Comparison of ENCODE assay signal across 21 mouse cellular contexts in the genomic region with DNA sequence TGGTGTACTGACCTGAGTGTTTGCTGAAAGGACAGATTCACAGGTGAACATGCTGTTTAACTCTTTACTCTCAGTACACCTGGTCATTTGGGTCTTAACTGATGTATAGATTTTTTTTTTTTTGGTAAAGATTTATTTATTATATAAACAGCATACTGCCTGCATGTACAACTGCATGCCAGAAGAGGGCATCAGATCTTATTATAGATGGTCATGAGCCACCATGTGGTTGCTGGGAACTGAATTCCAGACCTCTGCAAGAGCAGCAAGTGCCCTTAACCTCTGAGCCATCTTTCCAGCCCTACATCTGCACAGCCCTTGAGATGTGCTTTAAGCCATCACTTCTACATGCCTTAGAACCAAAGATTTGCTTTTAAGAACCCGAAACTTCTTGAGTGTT. TPM values are rescaled to one million over a fixed set of nuclear protein-coding genes. Genes with fewer than 3 reads are reported as not detected.
DNase-seq lines count a peak whose midpoint lies in the region; ATAC-seq and TF ChIP-seq lines count a peak whose summit lies in the region.
"Had no signal": no experiment of that assay in that cellular context is flagged by ENCODE, and none has a peak within 500 bp of the region (broad histone marks: within the 10 kb centered on the region; RNA-seq: fewer than 3 reads in every experiment).

No protein-coding gene starts in this region.

- 97% methylated on average over 1 of the region's 1 CpGs for WGBS in intestine, postnatal 0 days
- WGBS in intestine, embryonic 15.5 days = 95% methylated on average over 1 of the region's 1 CpGs
- 88% methylated on average over 1 of the region's 1 CpGs for WGBS in lung, embryonic 14.5 days

- no peak overlapping the region for H3K4me3 ChIP-seq in intestine, postnatal 0 days (ENCODE audit: low read depth, low read length)
- H3K4me3 ChIP-seq in intestine, embryonic 15.5 days (replicated peaks) = no peak overlapping the region
- H3K4me3 ChIP-seq in lung, embryonic 14.5 days (ENCODE audit: low read depth, low read length) = no peak overlapping the region
- H3K4me3 ChIP-seq: embryonic facial prominence, embryonic 13.5 days; hindbrain, embryonic 13.5 days; liver, embryonic 13.5 days; neural tube, embryonic 12.5 days had no signal

- no peak overlapping the region for H3K9ac ChIP-seq in intestine, postnatal 0 days (ENCODE audit: low read depth, low read length)
- no peak overlapping the region for H3K9ac ChIP-seq in intestine, embryonic 15.5 days
- no peak overlapping the region for H3K9ac ChIP-seq in lung, embryonic 14.5 days
- H3K9ac ChIP-seq: embryonic facial prominence, embryonic 13.5 days; hindbrain, embryonic 13.5 days; liver, embryonic 13.5 days; neural tube, embryonic 12.5 days had no signal

- H3K27me3 ChIP-seq in intestine, postnatal 0 days (replicated peaks; ENCODE audit: control insufficient read depth, insufficient read depth, low read length) = no peaks in the 10 kb centered on the region
- H3K27me3 ChIP-seq in intestine, embryonic 15.5 days (replicated peaks) = no peaks in the 10 kb centered on the region
- no peaks in the 10 kb centered on the region for H3K27me3 ChIP-seq in lung, embryonic 14.5 days (ENCODE audit: insufficient read depth, low read length)
- H3K27me3 ChIP-seq: embryonic facial prominence, embryonic 13.5 days; hindbrain, embryonic 13.5 days; liver, embryonic 13.5 days; neural tube, embryonic 12.5 days had no signal

- H3K4me2 ChIP-seq in intestine, postnatal 0 days (replicated peaks; ENCODE audit: low read depth) = no peak overlapping the region
- no peak overlapping the region for H3K4me2 ChIP-seq in intestine, embryonic 15.5 days (replicated peaks)
- no peak overlapping the region for H3K4me2 ChIP-seq in lung, embryonic 14.5 days
- H3K4me2 ChIP-seq: embryonic facial prominence, embryonic 13.5 days; hindbrain, embryonic 13.5 days; liver, embryonic 13.5 days; neural tube, embryonic 12.5 days had no signal

- no peaks in the 10 kb centered on the region for H3K4me1 ChIP-seq in intestine, postnatal 0 days (replicated peaks; ENCODE audit: control insufficient read depth, insufficient read depth, low read length)
- no peaks in the 10 kb centered on the region for H3K4me1 ChIP-seq in intestine, embryonic 15.5 days (replicated peaks)
- H3K4me1 ChIP-seq in lung, embryonic 14.5 days (ENCODE audit: insufficient read depth) = no peaks in the 10 kb centered on the region
- H3K4me1 ChIP-seq: embryonic facial prominence, embryonic 13.5 days; hindbrain, embryonic 13.5 days had no signal

- DNase-seq in lung, embryonic 14.5 days = no peak
- DNase-seq in lung, postnatal 4 days = no peak
- peak; percentile 45 for DNase-seq in ES-CJ7 (ENCODE audit: low read depth, low spot score)
- DNase-seq in induced T-regulatory cell, adult 2 months (ENCODE audit: low read depth) = peak; percentile 7
- DNase-seq in cerebellum, adult 18-20 months = no peak
- DNase-seq in retina, postnatal 1 day = no peak
- DNase-seq: adrenal gland, postnatal 25 days; cerebellum, adult 8-10 months; gastrocnemius, postnatal 14 days; kidney, adult 11 months; kidney, postnatal 36 days; liver, embryonic 13.5 days; lung, postnatal 14 days; right cerebral cortex, postnatal 14 days; thymus, postnatal 4 days had no signal

- H3K27ac ChIP-seq in intestine, postnatal 0 days (ENCODE audit: low read depth, low read length) = no peak overlapping the region
- no peak overlapping the region for H3K27ac ChIP-seq in intestine, embryonic 15.5 days
- no peak overlapping the region for H3K27ac ChIP-seq in lung, embryonic 14.5 days (ENCODE audit: low read depth)
- H3K27ac ChIP-seq: embryonic facial prominence, embryonic 13.5 days; hindbrain, embryonic 13.5 days; liver, embryonic 13.5 days; neural tube, embryonic 12.5 days had no signal

- H3K9me3 ChIP-seq in intestine, postnatal 0 days (ENCODE audit: control insufficient read depth) = no peaks in the 10 kb centered on the region
- no peaks in the 10 kb centered on the region for H3K9me3 ChIP-seq in intestine, embryonic 15.5 days
- H3K9me3 ChIP-seq in lung, embryonic 14.5 days (ENCODE audit: low read depth, low read length) = no peaks in the 10 kb centered on the region
- H3K9me3 ChIP-seq: embryonic facial prominence, embryonic 13.5 days; hindbrain, embryonic 13.5 days; liver, embryonic 13.5 days; neural tube, embryonic 12.5 days had no signal

- TF ChIP-seq CTCF in intestine, postnatal 0 days (IDR thresholded peaks at IDR 0.05; ENCODE audit: low read depth) = peak; percentile 35; the same call in 1 of the 2 replicates
- peak; percentile 27; the same call in 1 of the 2 replicates for TF ChIP-seq CTCF in lung, embryonic 14.5 days (IDR thresholded peaks at IDR 0.05; ENCODE audit: low read depth)

- peaks cover 12% of the 10 kb centered on the region for H3K36me3 ChIP-seq in intestine, postnatal 0 days (ENCODE audit: control insufficient read depth, insufficient read depth)
- no peaks in the 10 kb centered on the region for H3K36me3 ChIP-seq in intestine, embryonic 15.5 days
- no peaks in the 10 kb centered on the region for H3K36me3 ChIP-seq in lung, embryonic 14.5 days (ENCODE audit: insufficient read depth)
- H3K36me3 ChIP-seq: hindbrain, embryonic 13.5 days; neural tube, embryonic 12.5 days had no signal

- ATAC-seq in intestine, postnatal 0 days = no peak
- no peak for ATAC-seq in intestine, embryonic 15.5 days
- no peak for ATAC-seq in lung, embryonic 14.5 days (ENCODE audit: insufficient read depth)

RNA-seq across cellular contexts. Expression of gene Nsmf, which starts 31.5 kb away (rescaled TPM):
- polyA plus RNA-seq in intestine, postnatal 0 days (2015; fragmentation: Nextera tagmentation; extraction: Ambion mirVana) = 17.0 and 17.6 TPM in 2 replicates
- 48.8 and 50.6 TPM in 2 replicates for polyA plus RNA-seq in intestine, embryonic 15.5 days (2015; fragmentation: Nextera tagmentation; extraction: Ambion mirVana)
- polyA plus RNA-seq in lung, embryonic 14.5 days (2014; fragmentation: Nextera tagmentation; extraction: Ambion mirVana) = 59.9 and 67.8 TPM in 2 replicates

RNA-seq across cellular contexts. Expression of gene Pnpla7, which starts 46.8 kb away (rescaled TPM):
- 16.7 and 18.9 TPM in 2 replicates for polyA plus RNA-seq in intestine, postnatal 0 days (2015; fragmentation: Nextera tagmentation; extraction: Ambion mirVana)
- polyA plus RNA-seq in intestine, embryonic 15.5 days (2015; fragmentation: Nextera tagmentation; extraction: Ambion mirVana) = 7.7 and 8.5 TPM in 2 replicates
- 6.6 and 6.7 TPM in 2 replicates for polyA plus RNA-seq in lung, embryonic 14.5 days (2014; fragmentation: Nextera tagmentation; extraction: Ambion mirVana)

RNA-seq across cellular contexts. Expression of gene Mrpl41, which starts 47.8 kb away (rescaled TPM):
- 154 and 159 TPM in 2 replicates for polyA plus RNA-seq in intestine, postnatal 0 days (2015; fragmentation: Nextera tagmentation; extraction: Ambion mirVana)
- polyA plus RNA-seq in intestine, embryonic 15.5 days (2015; fragmentation: Nextera tagmentation; extraction: Ambion mirVana) = 136 and 141 TPM in 2 replicates
- polyA plus RNA-seq in lung, embryonic 14.5 days (2014; fragmentation: Nextera tagmentation; extraction: Ambion mirVana) = 106 and 115 TPM in 2 replicates

RNA-seq across cellular contexts. Expression of gene Entpd8, which starts 57.4 kb away (rescaled TPM):
- 24.6 and 25.9 TPM in 2 replicates for polyA plus RNA-seq in intestine, postnatal 0 days (2015; fragmentation: Nextera tagmentation; extraction: Ambion mirVana)
- polyA plus RNA-seq in intestine, embryonic 15.5 days (2015; fragmentation: Nextera tagmentation; extraction: Ambion mirVana) = 8.9 and 11.7 TPM in 2 replicates
- not detected in 2 replicates for polyA plus RNA-seq in lung, embryonic 14.5 days (2014; fragmentation: Nextera tagmentation; extraction: Ambion mirVana)
- polyA plus RNA-seq: embryonic facial prominence, embryonic 13.5 days; heart, postnatal 0 days; hindbrain, embryonic 13.5 days; neural tube, embryonic 12.5 days had no signal

Comparison
In these comparisons a context has a peak if more than half of its experiments do, and no peak if none do; other contexts are left out.
1. DNase-seq: peak in ES-CJ7 (single experiment) and induced T-regulatory cell, adult 2 months (single experiment); none in lung, embryonic 14.5 days (single experiment), lung, postnatal 4 days (0 of 2), cerebellum, adult 18-20 months (0 of 2) and retina, postnatal 1 day (single experiment).